Mouse (Mus musculus): ENCODE data around the gene Gm6509. TPM values are rescaled to one million over a fixed set of nuclear protein-coding genes. Genes with fewer than 3 reads are reported as not detected.
"Not testable (repeated sequence)": the region's sequence is repeated elsewhere in the genome, so short reads cannot be mapped to it uniquely, and the experiment has no call there.

Gm6509 gene
- total RNA-seq (2021) = not detected

GRCm38 (mm10) chr5:94623679-94624078, at the start of gene Gm6509:
Gm6509 (plus strand) TSS chr5:94623979.
- DNase-seq (ENCODE audit: low spot score in 2 of 2); intact Hi-C loops (cut with DNase I): not testable (repeated sequence)

DNA sequence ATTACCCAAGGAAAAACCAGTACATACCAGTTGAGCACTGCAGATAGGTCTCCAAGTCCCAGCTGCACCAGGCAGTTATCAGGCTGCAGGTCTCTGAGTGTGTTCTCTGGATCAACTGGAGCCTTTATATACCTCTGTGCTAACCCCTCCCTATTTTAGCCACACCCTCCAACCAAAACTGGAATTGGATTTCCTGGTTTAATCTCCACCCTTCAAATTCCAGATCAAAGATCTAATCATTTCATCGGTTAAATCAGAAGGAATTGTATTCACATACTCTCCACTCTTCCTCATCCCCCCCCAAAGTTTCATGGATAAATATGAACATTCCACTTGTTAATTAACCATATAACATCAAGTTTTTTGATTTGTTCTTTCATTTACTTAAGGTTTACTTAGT, 7.5 kb upstream of the Gm6509 start, which contains the start of gene Gm3147:
Gene Gm3147 (minus strand): TSS at position 101 of the 400 bp plus-strand sequence.
- intact Hi-C loops (cut with DNase I); DNase-seq (ENCODE audit: low spot score in 2 of 2): not testable (repeated sequence)

DNA sequence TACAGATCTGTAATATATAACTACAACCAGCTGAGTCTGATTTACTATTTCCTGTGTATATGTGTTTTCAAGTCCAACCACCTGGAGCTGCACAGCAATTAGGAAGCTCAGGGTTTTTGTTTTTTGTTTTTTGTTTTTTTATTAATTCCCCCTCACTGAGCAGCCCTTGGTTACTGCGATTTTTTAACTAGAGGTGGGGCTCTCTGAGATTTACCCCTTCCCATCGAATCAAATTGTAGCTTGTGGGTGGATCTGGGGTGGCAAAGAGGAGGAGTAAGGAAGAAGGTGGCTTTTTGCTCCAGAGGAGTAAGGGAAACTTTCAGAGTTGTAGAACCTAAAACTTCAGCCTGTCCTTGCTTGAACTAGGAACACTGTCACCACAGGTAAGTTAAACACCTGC, 24.3 kb downstream of the Gm6509 start, which contains the start of gene Gm6205:
Gene Gm6205 (plus strand): TSS at position 301 of the 400 bp plus-strand sequence.
- DNase-seq (ENCODE audit: low spot score in 2 of 2); intact Hi-C loops (cut with DNase I): not testable (repeated sequence)

Other genes starting within 250 kb of the Gm6509 start
- gene Gm7682, start 178.2 kb upstream of the Gm6509 start, total RNA-seq (2021) = not detected
- gene Gm3139, start 97.7 kb upstream of the Gm6509 start, total RNA-seq (2021) = not detected
- not detected for gene Gm3147, start 7.6 kb upstream of the Gm6509 start, total RNA-seq (2021)
- not detected for gene Gm6205, start 24.4 kb downstream of the Gm6509 start, total RNA-seq (2021)
- not detected for gene Gm3183, start 241.5 kb downstream of the Gm6509 start, total RNA-seq (2021)

Measured in left cerebral cortex, postnatal 25 days (tissue).